Mouse (Mus musculus): ENCODE measurements around the gene Gpr12.
"Not testable (repeated sequence)": the region's sequence is repeated elsewhere in the genome, so short reads cannot be mapped to it uniquely, and the experiment has no call there.

The Gpr12 gene

GRCm38 (mm10) chr5:146584478-146585306, at the start of gene Gpr12:
Gene Gpr12, minus strand, starts transcription at chr5:146585239.
- no peak for DNase-seq

GRCm38 (mm10) chr5:146631602-146632001, 46.6 kb upstream of the Gpr12 start:
- no peak for DNase-seq

- peak; percentile 11 for DNase-seq
These were observed 45.9 kb upstream of the Gpr12 start for GRCm38 (mm10) chr5:146630961-146631360.

- no peak for DNase-seq
These were observed 44.6 kb upstream of the Gpr12 start for GRCm38 (mm10) chr5:146629636-146630035.

GRCm38 (mm10) chr5:146628804-146629203, 43.8 kb upstream of the Gpr12 start:
- DNase-seq, result no peak

- DNase-seq, result no peak
These were observed 42.9 kb upstream of the Gpr12 start for GRCm38 (mm10) chr5:146627901-146628300.

GRCm38 (mm10) chr5:146625635-146626311, 40.7 kb upstream of the Gpr12 start:
- peak; percentile 9 for DNase-seq

- DNase-seq, result no peak
These were observed 26.8 kb upstream of the Gpr12 start for GRCm38 (mm10) chr5:146611830-146612229.

- DNase-seq, result no peak
These were observed 26.0 kb upstream of the Gpr12 start for GRCm38 (mm10) chr5:146611009-146611408.

GRCm38 (mm10) chr5:146609646-146610045, 24.6 kb upstream of the Gpr12 start:
- no peak for DNase-seq

- DNase-seq, result no peak
These were observed 22.8 kb upstream of the Gpr12 start for GRCm38 (mm10) chr5:146607816-146608215.

GRCm38 (mm10) chr5:146606895-146607294, 21.9 kb upstream of the Gpr12 start:
- DNase-seq, result no peak

- DNase-seq, result no peak
These were observed 21.2 kb upstream of the Gpr12 start for GRCm38 (mm10) chr5:146606221-146606620.

- DNase-seq, result no peak
These were observed 14.9 kb upstream of the Gpr12 start for GRCm38 (mm10) chr5:146599970-146600369.

- not testable (repeated sequence) for DNase-seq
These were observed 14.2 kb upstream of the Gpr12 start for GRCm38 (mm10) chr5:146599216-146599615.

- no peak for DNase-seq
These were observed 13.4 kb upstream of the Gpr12 start for GRCm38 (mm10) chr5:146598215-146599119.

GRCm38 (mm10) chr5:146597503-146597874, 12.4 kb upstream of the Gpr12 start:
- no peak for DNase-seq

- DNase-seq, result no peak
These were observed 11.8 kb upstream of the Gpr12 start for GRCm38 (mm10) chr5:146596612-146597502.

- no peak for DNase-seq
These were observed 7.5 kb upstream of the Gpr12 start for GRCm38 (mm10) chr5:146592580-146592979.

- DNase-seq, result no peak
These were observed 6.6 kb upstream of the Gpr12 start for GRCm38 (mm10) chr5:146591636-146592035.

- no peak for DNase-seq
These were observed 5.9 kb upstream of the Gpr12 start for GRCm38 (mm10) chr5:146590987-146591386.

All from cerebellum, adult 9-10 months (tissue).